16 mouse cellular contexts compared by ENCODE assay signal in the genomic region with DNA sequence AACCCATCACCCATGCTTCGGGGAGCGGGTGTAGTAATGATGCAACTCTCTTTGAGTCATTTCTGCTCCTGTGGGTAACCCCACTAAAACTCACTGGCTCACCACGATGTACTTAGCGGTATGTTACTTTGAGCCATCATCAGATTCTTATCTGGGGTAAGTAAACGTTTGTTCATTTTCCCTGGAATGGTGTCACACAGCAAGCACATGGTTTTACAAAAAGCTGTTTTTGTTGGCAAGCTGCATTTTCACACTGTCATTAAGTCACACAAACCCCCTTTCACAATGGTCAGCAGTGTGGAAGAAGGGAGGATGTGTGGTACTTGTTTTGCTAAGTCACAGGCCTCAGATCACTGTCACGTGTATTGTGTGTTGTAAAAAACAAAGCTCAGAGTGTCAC.
DNase-seq lines count a peak whose midpoint lies in the region; ATAC-seq and TF ChIP-seq lines count a peak whose summit lies in the region.
"Had no signal": no experiment of that assay in that cellular context is flagged by ENCODE, and none has a peak within 500 bp of the region (broad histone marks: within the 10 kb centered on the region; RNA-seq: fewer than 3 reads in every experiment).

No protein-coding gene starts in this region.

- no peak overlapping the region for H3K4me2 ChIP-seq in kidney, embryonic 15.5 days
- no peak overlapping the region for H3K4me2 ChIP-seq in liver, postnatal 0 days (ENCODE audit: low read depth, low read length)
- H3K4me2 ChIP-seq: limb, embryonic 15.5 days; midbrain, embryonic 13.5 days had no signal

- no peak for TF ChIP-seq CTCF in liver, postnatal 0 days (IDR thresholded peaks at IDR 0.05; ENCODE audit: low read depth)

- no peak overlapping the region for H3K9ac ChIP-seq in kidney, embryonic 15.5 days
- H3K9ac ChIP-seq in liver, postnatal 0 days (replicated peaks) = no peak overlapping the region
- H3K9ac ChIP-seq: limb, embryonic 15.5 days; midbrain, embryonic 13.5 days had no signal

- WGBS in kidney, embryonic 15.5 days = 57% methylated on average over 6 of the region's 6 CpGs
- WGBS in liver, postnatal 0 days (ENCODE audit: insufficient replicate concordance) = 56% methylated on average over 6 of the region's 6 CpGs

- H3K27ac ChIP-seq in kidney, embryonic 15.5 days = no peak overlapping the region
- no peak overlapping the region for H3K27ac ChIP-seq in liver, postnatal 0 days (ENCODE audit: low read depth)
- H3K27ac ChIP-seq: limb, embryonic 15.5 days; macrophage; midbrain, embryonic 13.5 days had no signal

- H3K9me3 ChIP-seq in kidney, embryonic 15.5 days (replicated peaks) = no peaks in the 10 kb centered on the region
- H3K9me3 ChIP-seq in liver, postnatal 0 days (ENCODE audit: low read length) = no peaks in the 10 kb centered on the region
- H3K9me3 ChIP-seq: limb, embryonic 15.5 days had no signal

- no peaks in the 10 kb centered on the region for H3K36me3 ChIP-seq in kidney, embryonic 15.5 days
- no peaks in the 10 kb centered on the region for H3K36me3 ChIP-seq in liver, postnatal 0 days (replicated peaks; ENCODE audit: insufficient read depth, low read length)
- H3K36me3 ChIP-seq: limb, embryonic 15.5 days; midbrain, embryonic 13.5 days had no signal

- 0 out of 2 replicates have a peak, but pooled peaks have one; percentile 40 for ATAC-seq in kidney, embryonic 15.5 days (replicated peaks; ENCODE audit: low FRiP score)
- peak; percentile 95 for ATAC-seq in liver, postnatal 0 days
- ATAC-seq: intestine, embryonic 16.5 days; midbrain, embryonic 13.5 days had no signal

- no peaks in the 10 kb centered on the region for H3K27me3 ChIP-seq in kidney, embryonic 15.5 days
- no peaks in the 10 kb centered on the region for H3K27me3 ChIP-seq in liver, postnatal 0 days (ENCODE audit: insufficient read depth, low read length)
- H3K27me3 ChIP-seq: limb, embryonic 15.5 days; midbrain, embryonic 13.5 days had no signal

- H3K4me1 ChIP-seq in kidney, embryonic 15.5 days = no peaks in the 10 kb centered on the region
- H3K4me1 ChIP-seq in liver, postnatal 0 days (ENCODE audit: insufficient read depth) = peaks cover 2% of the 10 kb centered on the region; the same call in 1 of the 2 replicates
- H3K4me1 ChIP-seq: limb, embryonic 15.5 days; midbrain, embryonic 13.5 days had no signal

- DNase-seq in kidney, adult 18-20 months = no peak
- no peak for DNase-seq in liver, postnatal 0 days
- DNase-seq in liver = no peak
- DNase-seq in CD4-positive helper T cell, adult 2 months (ENCODE audit: low read depth, low spot score) = peak; percentile 28
- peak; percentile 40 for DNase-seq in fat pad, adult 2 months (ENCODE audit: extremely low read depth, low read depth, low spot score)
- DNase-seq in thymus, adult 18-20 months = no peak
- no peak for DNase-seq in yolk sac, embryonic 10.5 days (ENCODE audit: low spot score)
- DNase-seq: cerebellum, postnatal 14 days; kidney, postnatal 25 days; thymus, adult 2 months had no signal

- no peak overlapping the region for H3K4me3 ChIP-seq in kidney, embryonic 15.5 days (replicated peaks)
- H3K4me3 ChIP-seq in liver, postnatal 0 days (ENCODE audit: low read depth, low read length) = no peak overlapping the region
- H3K4me3 ChIP-seq: erythroblast, embryonic 14.5 days; limb, embryonic 15.5 days; midbrain, embryonic 13.5 days had no signal

- no peak for TF ChIP-seq EP300 in liver, postnatal 0 days (IDR thresholded peaks at IDR 0.05; ENCODE audit: low read depth)

Comparison
In these comparisons a context has a peak if more than half of its experiments do, and no peak if none do; other contexts are left out.
1. DNase-seq: peak in CD4-positive helper T cell, adult 2 months (single experiment) and fat pad, adult 2 months (single experiment); none in kidney, adult 18-20 months (single experiment), liver, postnatal 0 days (single experiment), liver (single experiment), thymus, adult 18-20 months (0 of 2) and yolk sac, embryonic 10.5 days (single experiment).